Comparison of ENCODE assay signal across 8 mouse cellular contexts in genomic region chr19:46961652-46962051, GRCm38 (mm10). TPM values are rescaled to one million over a fixed set of nuclear protein-coding genes. Genes with fewer than 3 reads are reported as not detected.
DNase-seq lines count a peak whose midpoint lies in the region; ATAC-seq and TF ChIP-seq lines count a peak whose summit lies in the region.

No protein-coding gene starts in this region.

- peak overlapping the region; percentile 91 for H3K9ac ChIP-seq in embryonic facial prominence, embryonic 14.5 days (ENCODE audit: low read depth, low read length)
- peak overlapping the region; percentile 91 for H3K9ac ChIP-seq in kidney, embryonic 14.5 days (ENCODE audit: low read depth, low read length)
- peak overlapping the region; percentile 91 for H3K9ac ChIP-seq in limb, embryonic 15.5 days
- peak overlapping the region; percentile 93 for H3K9ac ChIP-seq in midbrain, postnatal 0 days (replicated peaks; ENCODE audit: low read length, poor library complexity, severe bottlenecking)

- no peaks in the 10 kb centered on the region for H3K9me3 ChIP-seq in embryonic facial prominence, embryonic 14.5 days (ENCODE audit: control insufficient read depth, low read length)
- H3K9me3 ChIP-seq in kidney, embryonic 14.5 days (ENCODE audit: control insufficient read depth, low read length): no peaks in the 10 kb centered on the region
- no peaks in the 10 kb centered on the region for H3K9me3 ChIP-seq in limb, embryonic 15.5 days
- no peaks in the 10 kb centered on the region for H3K9me3 ChIP-seq in midbrain, postnatal 0 days (ENCODE audit: low read length)

- TF ChIP-seq CTCF in midbrain, postnatal 0 days (IDR thresholded peaks at IDR 0.05): no peak

- H3K4me1 ChIP-seq in embryonic facial prominence, embryonic 14.5 days (ENCODE audit: control insufficient read depth, insufficient read depth, low read length): peaks cover 35% of the 10 kb centered on the region
- peaks cover 19% of the 10 kb centered on the region; the same call in 1 of the 2 replicates for H3K4me1 ChIP-seq in kidney, embryonic 14.5 days (ENCODE audit: control insufficient read depth, insufficient read depth, low read length)
- H3K4me1 ChIP-seq in limb, embryonic 15.5 days: peaks cover 33% of the 10 kb centered on the region
- H3K4me1 ChIP-seq in midbrain, postnatal 0 days (ENCODE audit: insufficient read depth, low read length): peaks cover 19% of the 10 kb centered on the region

- DNase-seq in 3134 (ENCODE audit: extremely low read depth, insufficient read length, low spot score): peak; percentile 85
- DNase-seq in adrenal gland, postnatal 36 days: peak; percentile 89 to 91
- peak; percentile 92 for DNase-seq in embryonic facial prominence, embryonic 14.5 days (ENCODE audit: low spot score)
- peak; percentile 86 to 87 for DNase-seq in heart, adult 9 months (ENCODE audit: low spot score in 2 of 2)
- DNase-seq in midbrain, postnatal 0 days (ENCODE audit: low spot score): peak; percentile 91
- DNase-seq in spleen, postnatal 10 days (ENCODE audit: low spot score in 2 of 2): peak; percentile 75 to 85

- peak overlapping the region; percentile 60 for H3K4me2 ChIP-seq in embryonic facial prominence, embryonic 14.5 days (ENCODE audit: low read depth, low read length)
- H3K4me2 ChIP-seq in kidney, embryonic 14.5 days (replicated peaks; ENCODE audit: low read depth, low read length): peak overlapping the region; percentile 62
- H3K4me2 ChIP-seq in limb, embryonic 15.5 days: peak overlapping the region; percentile 59
- H3K4me2 ChIP-seq in midbrain, postnatal 0 days (ENCODE audit: low read depth, low read length, poor library complexity, severe bottlenecking): peak overlapping the region; percentile 59

- no peaks in the 10 kb centered on the region for H3K36me3 ChIP-seq in embryonic facial prominence, embryonic 14.5 days (ENCODE audit: control insufficient read depth, insufficient read depth, low read length)
- H3K36me3 ChIP-seq in kidney, embryonic 14.5 days (ENCODE audit: control insufficient read depth, insufficient read depth, low read length): no peaks in the 10 kb centered on the region
- H3K36me3 ChIP-seq in limb, embryonic 15.5 days: no peaks in the 10 kb centered on the region
- H3K36me3 ChIP-seq in midbrain, postnatal 0 days (ENCODE audit: insufficient read depth, low read length): no peaks in the 10 kb centered on the region

- H3K27me3 ChIP-seq in embryonic facial prominence, embryonic 14.5 days (replicated peaks; ENCODE audit: control insufficient read depth, insufficient read depth, low read length): no peaks in the 10 kb centered on the region
- H3K27me3 ChIP-seq in kidney, embryonic 14.5 days (ENCODE audit: control insufficient read depth, insufficient read depth, low read length): no peaks in the 10 kb centered on the region
- H3K27me3 ChIP-seq in limb, embryonic 15.5 days: no peaks in the 10 kb centered on the region
- no peaks in the 10 kb centered on the region for H3K27me3 ChIP-seq in midbrain, postnatal 0 days (ENCODE audit: insufficient read depth, low read length)

- peak; percentile 91 for ATAC-seq in embryonic facial prominence, embryonic 14.5 days (ENCODE audit: low read depth)
- peak; percentile 90 for ATAC-seq in kidney, embryonic 14.5 days (ENCODE audit: low FRiP score, low TSS enrichment)
- ATAC-seq in limb, embryonic 15.5 days (ENCODE audit: insufficient number of reproducible peaks, low FRiP score, low TSS enrichment, low read depth): peak; percentile 91
- ATAC-seq in midbrain, postnatal 0 days (ENCODE audit: low FRiP score): peak; percentile 94

- peak overlapping the region; percentile 99 for H3K27ac ChIP-seq in embryonic facial prominence, embryonic 14.5 days (replicated peaks; ENCODE audit: low read depth, low read length)
- H3K27ac ChIP-seq in kidney, embryonic 14.5 days (ENCODE audit: low read depth, low read length): peak overlapping the region; percentile 90
- peak overlapping the region; percentile 99 for H3K27ac ChIP-seq in limb, embryonic 15.5 days
- peak overlapping the region; percentile 98 for H3K27ac ChIP-seq in midbrain, postnatal 0 days (ENCODE audit: low read depth, low read length)

- 0% methylated on average over 14 of the region's 36 CpGs for WGBS in embryonic facial prominence, embryonic 14.5 days
- WGBS in kidney, embryonic 14.5 days: 0% methylated on average over 23 of the region's 36 CpGs
- under 1% methylated on average over 33 of the region's 36 CpGs for WGBS in limb, embryonic 15.5 days
- WGBS in midbrain, postnatal 0 days: under 1% methylated on average over 27 of the region's 36 CpGs

- peak overlapping the region; percentile 64 for H3K4me3 ChIP-seq in embryonic facial prominence, embryonic 14.5 days (ENCODE audit: low read depth, low read length)
- peak overlapping the region; percentile 86 for H3K4me3 ChIP-seq in kidney, embryonic 14.5 days (ENCODE audit: low read length)
- peak overlapping the region; percentile 82 for H3K4me3 ChIP-seq in limb, embryonic 15.5 days
- peak overlapping the region; percentile 74 for H3K4me3 ChIP-seq in midbrain, postnatal 0 days (ENCODE audit: low read depth, low read length)

RNA-seq across cellular contexts. Expression of gene Ina, which starts 52.8 kb away (rescaled TPM):
- total RNA-seq in adrenal gland, postnatal 36 days (2021): 1 to 10 TPM; 4.0 to 5.9 TPM
- 17.6 and 17.9 TPM in 2 replicates for polyA plus RNA-seq in embryonic facial prominence, embryonic 14.5 days (2014; fragmentation: Nextera tagmentation; extraction: Ambion mirVana)
- 0.31 and 0.41 TPM in 2 replicates for polyA plus RNA-seq in kidney, embryonic 14.5 days (2014; fragmentation: Nextera tagmentation; extraction: Ambion mirVana)
- polyA plus RNA-seq in limb, embryonic 15.5 days (2015; fragmentation: Nextera tagmentation; extraction: Ambion mirVana): 0.56 and 0.68 TPM in 2 replicates
- total RNA-seq in midbrain, postnatal 0 days (2014; rRNA removed): 229 and 248 TPM in 2 replicates
- 294 and 310 TPM in 2 replicates for polyA plus RNA-seq in midbrain, postnatal 0 days (2015; fragmentation: Nextera tagmentation; extraction: Ambion mirVana)

RNA-seq across cellular contexts. Expression of gene Nt5c2, which starts 53.3 kb away (rescaled TPM):
- 10 to 100 TPM; 63.2 to 65.2 TPM for total RNA-seq in adrenal gland, postnatal 36 days (2021)
- polyA plus RNA-seq in embryonic facial prominence, embryonic 14.5 days (2014; fragmentation: Nextera tagmentation; extraction: Ambion mirVana): 65.6 and 66.3 TPM in 2 replicates
- polyA plus RNA-seq in kidney, embryonic 14.5 days (2014; fragmentation: Nextera tagmentation; extraction: Ambion mirVana): 61.5 and 80.2 TPM in 2 replicates
- 70.4 and 71.5 TPM in 2 replicates for polyA plus RNA-seq in limb, embryonic 15.5 days (2015; fragmentation: Nextera tagmentation; extraction: Ambion mirVana)
- total RNA-seq in midbrain, postnatal 0 days (2014; rRNA removed): 64.1 and 68.1 TPM in 2 replicates
- 81.8 and 83.0 TPM in 2 replicates for polyA plus RNA-seq in midbrain, postnatal 0 days (2015; fragmentation: Nextera tagmentation; extraction: Ambion mirVana)

Comparison
In these comparisons a context has a peak if more than half of its experiments do, and no peak if none do; other contexts are left out.
1. Peak in every context shown above with its lines: DNase-seq, ATAC-seq, H3K4me3 ChIP-seq and H3K27ac ChIP-seq.
2. RNA of gene Ina, which starts 52.8 kb away (polyA plus RNA-seq): 294 to 310 TPM in midbrain, postnatal 0 days; 17.6 to 17.9 TPM in embryonic facial prominence, embryonic 14.5 days, 0.56 to 0.68 TPM in limb, embryonic 15.5 days and 0.31 to 0.41 TPM in kidney, embryonic 14.5 days; every median in the first group is over 10 times any median in the second.